Mouse (Mus musculus) lung, postnatal 0 days (tissue): ENCODE measurements at regions not wholly inside any gene's neighbourhood (a gene's known extent, or its start where the extent isn't known, plus 50 kb on each side); places are given as distances from the start of the nearest gene placed in this dataset.

Experiments
- ATAC-seq: fragments of 200-750 bp; cut with Nextera tagmentation; 2 replicates; pipeline ENCODE4 v1.8.0; 2017; ENCODE audit warnings: moderate library complexity
- DNase-seq: peaks from one replicate; pipeline ENCODE4 v3.0.0-alpha.2; 2016; ENCODE audit warnings: low spot score
- H3K27ac ChIP-seq: fragments of 300-500 bp; sonication (generic); 2 replicates; pipeline ENCODE4 v1.5.1; 2014; ENCODE audit warnings: antibody characterized with exemption, mild to moderate bottlenecking, low read length, mixed read lengths
- H3K27me3 ChIP-seq: fragments of 300-500 bp; sonication (generic); replicated peaks from 2 replicates; pipeline ENCODE4 v1.6.1; 2014; ENCODE audit warnings: low read length, mixed read lengths; ENCODE audit not compliant: insufficient read depth
- H3K36me3 ChIP-seq: fragments of 300-500 bp; sonication (generic); 2 replicates; pipeline ENCODE4 v1.6.1; 2014; ENCODE audit warnings: low read length, mixed read lengths; ENCODE audit not compliant: insufficient read depth
- H3K4me1 ChIP-seq: fragments of 300-500 bp; sonication (generic); 2 replicates; pipeline ENCODE4 v1.6.1; 2014; ENCODE audit warnings: antibody characterized with exemption, low read depth, low read length, mixed read lengths; ENCODE audit not compliant: insufficient read depth
- H3K4me2 ChIP-seq: fragments of 300-500 bp; sonication (generic); replicated peaks from 2 replicates; pipeline ENCODE4 v1.6.1; 2014; ENCODE audit warnings: low read depth, mild to moderate bottlenecking, low read length, moderate library complexity, mixed read lengths
- H3K4me3 ChIP-seq: fragments of 300-500 bp; sonication (generic); 2 replicates; pipeline ENCODE4 v1.5.1; 2014; ENCODE audit warnings: low read depth, low read length
- H3K9ac ChIP-seq: fragments of 300-500 bp; sonication (generic); replicated peaks from 2 replicates; pipeline ENCODE4 v1.6.1; 2014; ENCODE audit warnings: low read depth, mild to moderate bottlenecking
- H3K9me3 ChIP-seq: fragments of 300-500 bp; sonication (generic); 2 replicates; pipeline ENCODE4 v1.6.1; 2016; ENCODE audit warnings: low read length, mixed read lengths
- CTCF ChIP-seq: IDR thresholded peaks from 2 replicates; pipeline ENCODE4 v1.5.1; 2016; ENCODE audit warnings: antibody characterized with exemption, mild to moderate bottlenecking
- EP300 ChIP-seq: IDR thresholded peaks from 2 replicates; pipeline ENCODE4 v1.6.1; 2016; ENCODE audit warnings: antibody characterized with exemption, mild to moderate bottlenecking, control low read depth
- WGBS: fragments of 180-500 bp; shearing (Covaris S2); extraction: QIAGEN DNeasy Blood & Tissue Kit; methylation state at CpG from one replicate; pipeline ENCODE4 v1.1.7; 2014; 5-methylcytosine and 5-hydroxymethylcytosine counted together

- no peaks in the 10 kb centered on the region for H3K4me1 ChIP-seq
- H3K27me3 ChIP-seq = no peaks in the 10 kb centered on the region
- H3K9me3 ChIP-seq = no peaks in the 10 kb centered on the region
- TF ChIP-seq EP300 (no peak), CTCF (no peak)
- H3K4me3 ChIP-seq = no peak overlapping the region
- no peak overlapping the region for H3K9ac ChIP-seq
- 58% methylated on average over 5 of the region's 5 CpGs for WGBS
- no peaks in the 10 kb centered on the region for H3K36me3 ChIP-seq
- no peak overlapping the region for H3K27ac ChIP-seq
- DNase-seq = no peak
- ATAC-seq = no peak
- no peak overlapping the region for H3K4me2 ChIP-seq
Measured at GRCm38 (mm10) chr8:98829515-98829914, 586.8 kb downstream of the Cdh8 start.

- Histone ChIP-seq H3K4me3 (no peak overlapping the region), H3K9ac (no peak overlapping the region), H3K27ac (no peak overlapping the region), H3K36me3 (no peaks in the 10 kb centered on the region), H3K9me3 (no peaks in the 10 kb centered on the region), H3K4me2 (no peak overlapping the region), H3K4me1 (no peaks in the 10 kb centered on the region), H3K27me3 (no peaks in the 10 kb centered on the region)
- ATAC-seq (no peak), DNase-seq (no peak)
- no peak for TF ChIP-seq EP300
- no peak for TF ChIP-seq CTCF
- WGBS = 46% methylated on average over 4 of the region's 4 CpGs
Measured at GRCm38 (mm10) chr8:98829006-98829405, 587.3 kb downstream of the Cdh8 start.

DNA sequence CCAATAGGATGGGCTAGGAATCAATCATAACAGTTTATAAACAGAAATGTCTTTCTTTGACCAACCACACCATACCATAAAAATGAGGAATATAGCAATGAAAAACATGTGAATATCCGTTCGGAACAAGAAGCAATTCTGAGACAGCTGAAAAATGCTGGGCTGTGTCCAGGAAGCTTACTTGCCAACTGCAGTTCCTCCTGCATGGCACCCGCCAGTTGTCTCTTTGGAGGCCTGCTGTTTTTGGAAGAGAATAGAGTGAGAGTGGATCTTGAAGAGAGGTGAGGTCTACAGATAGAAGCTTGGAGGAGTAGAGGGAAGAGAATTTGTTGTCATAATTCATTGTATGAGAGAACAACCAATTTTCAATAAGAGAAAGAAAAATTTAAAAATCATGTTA, 604.3 kb downstream of the Cdh8 start:
- Histone ChIP-seq H3K36me3 (no peaks in the 10 kb centered on the region), H3K27me3 (no peaks in the 10 kb centered on the region), H3K27ac (no peak overlapping the region), H3K4me2 (no peak overlapping the region), H3K4me1 (no peaks in the 10 kb centered on the region), H3K4me3 (no peak overlapping the region), H3K9ac (no peak overlapping the region), H3K9me3 (no peaks in the 10 kb centered on the region)
- ATAC-seq (no peak), DNase-seq (no peak)
- WGBS = 67% methylated on average over 3 of the region's 3 CpGs
- no peak for TF ChIP-seq EP300
- TF ChIP-seq CTCF = no peak

DNA sequence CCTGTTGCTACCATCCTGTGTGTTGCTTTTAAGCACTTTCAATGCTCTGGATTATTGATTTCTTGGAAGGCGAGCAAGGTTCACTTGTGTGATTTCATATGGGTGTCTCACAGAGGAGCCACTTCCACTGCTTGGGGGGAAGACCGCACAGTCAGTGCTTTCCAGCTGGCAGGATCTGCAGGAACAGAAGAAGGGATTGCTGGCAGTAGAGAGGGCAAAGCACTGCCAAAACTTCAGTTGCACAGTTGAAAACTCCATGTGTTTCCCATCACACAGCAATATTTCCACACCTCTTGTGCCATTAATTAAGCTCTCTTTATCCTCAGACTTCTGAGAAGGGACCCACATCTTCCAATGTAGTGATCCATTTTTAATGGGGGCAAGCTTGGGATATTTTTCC, 618.8 kb downstream of the Cdh8 start:
- no peaks in the 10 kb centered on the region for H3K27me3 ChIP-seq
- no peak overlapping the region for H3K4me2 ChIP-seq
- WGBS = 66% methylated on average over 2 of the region's 2 CpGs
- H3K9me3 ChIP-seq = no peaks in the 10 kb centered on the region
- H3K27ac ChIP-seq = no peak overlapping the region
- DNase-seq (peak; percentile 40), ATAC-seq (no peak; the same call in 1 of the 2 replicates)
- no peak overlapping the region for H3K9ac ChIP-seq
- no peak overlapping the region for H3K4me3 ChIP-seq
- TF ChIP-seq EP300 (no peak), CTCF (no peak)
- H3K4me1 ChIP-seq = no peaks in the 10 kb centered on the region
- no peaks in the 10 kb centered on the region for H3K36me3 ChIP-seq

DNA sequence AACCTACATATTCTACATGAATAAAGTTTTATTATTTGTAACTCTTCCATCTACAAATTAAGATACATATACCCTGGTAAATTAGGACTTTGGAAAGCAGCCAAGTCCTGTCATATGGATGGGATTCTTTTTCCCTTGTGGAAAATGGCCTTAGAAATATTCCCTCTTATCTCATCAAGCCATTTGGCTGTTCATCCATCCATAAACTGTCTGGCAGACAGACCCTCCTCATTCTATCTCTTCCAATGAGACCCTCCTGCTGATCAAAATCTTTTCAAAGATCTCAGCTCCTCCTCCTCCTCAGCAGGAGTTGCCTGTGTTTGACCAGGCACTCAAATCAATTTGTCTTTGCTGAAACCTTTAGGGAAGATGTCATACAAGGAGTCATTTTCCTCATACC, 649.2 kb downstream of the Cdh8 start:
- no peak for TF ChIP-seq CTCF
- no peak for TF ChIP-seq EP300

DNA sequence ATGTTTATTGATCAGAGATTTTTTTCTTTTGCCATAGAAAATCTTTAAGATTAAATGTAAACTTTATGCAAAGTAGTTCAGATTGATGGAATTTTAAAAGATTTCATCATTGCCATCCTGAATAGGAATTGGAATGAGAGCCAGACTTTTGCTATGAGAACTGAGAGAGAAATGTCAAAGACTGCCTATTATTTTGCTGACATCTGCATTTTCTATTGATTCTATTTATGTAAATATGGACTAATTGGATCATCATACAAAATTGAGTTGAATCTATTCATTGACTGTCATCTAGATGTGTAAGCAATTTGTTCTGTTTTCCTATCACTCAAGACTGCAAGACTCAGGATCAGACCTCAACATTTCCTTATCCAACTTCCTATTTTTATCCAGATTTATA, 659.7 kb downstream of the Cdh8 start:
- Histone ChIP-seq H3K27me3 (no peaks in the 10 kb centered on the region), H3K4me1 (no peaks in the 10 kb centered on the region), H3K36me3 (no peaks in the 10 kb centered on the region), H3K4me2 (no peak overlapping the region), H3K9me3 (no peaks in the 10 kb centered on the region), H3K27ac (no peak overlapping the region), H3K9ac (no peak overlapping the region), H3K4me3 (no peak overlapping the region)
- DNase-seq (no peak), ATAC-seq (no peak)
- TF ChIP-seq EP300 (no peak), CTCF (no peak)

More for the DNA sequence above, 649.2 kb downstream of the Cdh8 start:
- DNase-seq = no peak
- no peak overlapping the region for H3K9ac ChIP-seq
- H3K4me2 ChIP-seq = no peak overlapping the region
- H3K27ac ChIP-seq = no peak overlapping the region
- no peak overlapping the region for H3K4me3 ChIP-seq
- no peak for ATAC-seq
- H3K9me3 ChIP-seq = no peaks in the 10 kb centered on the region
- no peaks in the 10 kb centered on the region for H3K36me3 ChIP-seq
- no peaks in the 10 kb centered on the region for H3K4me1 ChIP-seq
- H3K27me3 ChIP-seq = no peaks in the 10 kb centered on the region

DNA sequence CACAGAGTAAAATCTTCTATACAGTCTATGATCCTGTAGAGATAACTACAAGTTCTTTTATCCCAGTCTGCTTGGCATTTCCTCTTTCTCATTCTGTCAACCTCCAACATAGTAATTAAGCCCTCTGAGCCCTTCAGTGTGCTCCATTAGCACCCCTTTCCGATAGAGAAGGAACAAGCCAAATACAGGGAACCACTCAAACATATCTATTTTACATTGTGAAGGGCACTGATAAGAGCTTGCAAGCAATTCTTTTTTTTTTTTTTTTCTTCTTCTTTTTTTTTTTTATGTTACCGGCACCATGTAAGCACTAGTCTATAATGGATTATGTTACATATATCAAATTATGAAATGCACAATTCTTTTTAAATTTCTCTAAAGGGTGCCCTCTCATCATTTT, 660.5 kb downstream of the Cdh8 start:
- ATAC-seq (no peak), DNase-seq (no peak)
- TF ChIP-seq CTCF = no peak
- TF ChIP-seq EP300 = no peak
- Histone ChIP-seq H3K36me3 (no peaks in the 10 kb centered on the region), H3K4me1 (no peaks in the 10 kb centered on the region), H3K4me3 (no peak overlapping the region), H3K4me2 (no peak overlapping the region), H3K9me3 (no peaks in the 10 kb centered on the region), H3K27ac (no peak overlapping the region), H3K9ac (no peak overlapping the region), H3K27me3 (no peaks in the 10 kb centered on the region)
- WGBS = 44% methylated on average over 2 of the region's 2 CpGs
